Mouse (Mus musculus) gastrocnemius, postnatal 25 days (tissue): ENCODE measurements around the gene Tm2d3. TPM values are rescaled to one million over a fixed set of nuclear protein-coding genes. Genes with fewer than 3 reads are reported as not detected.

Source experiments
- DNase-seq: peaks from one replicate; pipeline ENCODE4 v3.0.0; 2022
- long read RNA-seq, 2 experiments: library from polyadenylated mRNA; stranded (forward); transcript quantifications; one replicate each; pipeline ENCODE4 v2.0.0; 2021
- total RNA-seq, 2 experiments: library from RNA; stranded (reverse); gene quantifications; 1 replicate in 1 of 2; 2 replicates in 1 of 2; pipeline ENCODE4 v1.2.3; 2021

Gene Tm2d3
- 10 to 100 TPM; 13.2 to 17.1 TPM for total RNA-seq
- long read RNA-seq, experiment 1, transcript Tm2d3-201 (5 exons, 908 nt): major isoform, 18 of 27 reads
- long read RNA-seq, experiment 1, partial matches to known transcripts: 1 of 27 reads
- long read RNA-seq, experiment 1, other reads (novel, unspliced or antisense): 8 of 27 reads
- long read RNA-seq, experiment 2, transcript Tm2d3-201 (5 exons, 908 nt): major isoform, 12 of 16 reads
- long read RNA-seq, experiment 2, partial matches to known transcripts: 0 of 16 reads
- long read RNA-seq, experiment 2, other reads (novel, unspliced or antisense): 2 of 16 reads

DNA sequence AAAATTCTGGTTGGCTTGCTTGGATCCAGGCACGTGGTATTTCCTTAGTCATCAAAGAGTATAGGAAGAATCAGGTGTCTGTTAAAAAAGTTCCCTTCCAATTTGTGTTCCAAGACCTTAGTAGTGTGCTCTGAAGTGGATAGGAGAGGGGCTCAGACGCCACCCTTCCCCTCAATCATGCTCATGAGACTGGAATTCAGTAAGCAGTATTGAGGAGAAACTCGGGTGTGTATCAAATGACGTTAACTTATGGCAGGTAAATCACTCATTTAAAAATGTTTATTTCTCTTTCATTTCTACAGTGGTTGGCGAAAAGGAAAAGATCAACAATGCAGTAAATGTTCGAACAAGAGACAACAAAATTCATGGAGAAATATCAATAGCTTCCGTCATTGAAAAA, at the start of gene Tm2d3:
TSS of gene Tm2d3 (plus strand) at position 301 of the 400 bp plus-strand sequence.
- DNase-seq: no peak

DNA sequence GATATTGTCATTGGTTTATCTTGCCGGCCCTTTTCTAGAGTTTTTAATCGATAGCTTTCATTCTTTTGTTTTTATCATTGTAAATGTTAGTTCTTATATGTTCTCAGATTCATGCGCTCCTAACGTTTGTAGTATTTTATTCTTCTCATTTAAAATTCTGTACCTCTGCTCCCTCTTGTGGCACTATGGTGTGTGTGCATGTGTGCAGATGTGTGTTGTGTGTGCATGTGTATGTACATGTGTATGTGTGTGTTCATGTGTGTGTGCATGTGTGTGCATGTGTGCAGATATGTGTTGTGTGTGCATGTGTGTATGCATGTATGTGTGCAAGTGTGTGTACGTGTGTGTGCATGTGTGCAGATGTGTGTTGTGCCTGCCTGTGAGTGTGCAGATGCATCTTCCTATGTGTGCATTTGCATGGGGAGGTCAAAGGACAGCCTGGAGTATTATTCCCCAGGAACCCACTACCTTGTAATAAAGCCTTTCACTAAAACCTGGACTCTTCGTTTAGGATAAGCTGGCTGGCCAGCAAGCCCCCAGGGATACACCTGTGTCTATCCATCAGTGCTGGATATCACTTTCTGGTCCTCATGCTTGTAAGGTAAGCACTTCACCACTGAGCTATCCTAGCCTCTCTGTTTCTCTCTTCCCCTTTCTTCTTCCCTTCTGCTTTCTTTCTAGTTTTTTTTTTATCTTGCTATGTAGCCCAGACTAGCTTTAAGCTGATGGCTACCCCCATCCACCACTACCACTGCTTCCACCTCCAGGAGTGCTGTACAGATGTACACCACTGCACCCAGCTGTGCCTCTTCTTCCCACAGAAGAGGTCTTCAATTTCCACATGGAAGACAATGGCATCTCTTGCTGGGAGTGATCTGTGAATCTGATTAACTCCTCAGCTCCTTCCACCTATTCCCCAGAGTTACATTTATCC, 48.3 kb upstream of the Tm2d3 start:
- DNase-seq: no peak

DNA sequence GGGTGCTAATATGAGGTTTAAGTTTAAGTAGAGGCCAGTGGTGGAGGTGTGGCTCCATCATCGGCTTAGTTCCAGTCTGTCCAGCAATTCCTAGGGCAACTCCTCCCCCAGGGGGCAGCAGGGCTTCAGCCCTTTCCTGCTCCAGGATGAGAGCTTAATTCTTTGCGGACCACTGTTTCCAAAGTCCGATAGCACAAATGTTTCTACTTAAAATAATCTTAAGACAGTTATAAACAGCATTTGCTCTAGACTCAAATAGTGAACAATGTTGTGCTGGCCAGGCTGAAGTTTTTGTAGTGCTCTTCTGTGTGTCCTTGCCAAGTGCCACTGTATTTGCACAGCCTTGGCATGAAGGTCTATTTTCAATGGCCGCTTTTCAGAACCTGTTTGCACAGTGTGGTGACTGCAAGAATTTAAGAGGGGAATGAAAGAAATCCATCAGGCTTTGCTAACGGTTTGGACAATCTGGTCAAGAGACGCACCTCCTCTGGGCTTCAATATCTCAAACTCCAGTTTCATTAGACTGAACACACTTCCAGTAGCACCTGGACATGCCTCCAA, 47.0 kb upstream of the Tm2d3 start:
- no peak for DNase-seq

DNA sequence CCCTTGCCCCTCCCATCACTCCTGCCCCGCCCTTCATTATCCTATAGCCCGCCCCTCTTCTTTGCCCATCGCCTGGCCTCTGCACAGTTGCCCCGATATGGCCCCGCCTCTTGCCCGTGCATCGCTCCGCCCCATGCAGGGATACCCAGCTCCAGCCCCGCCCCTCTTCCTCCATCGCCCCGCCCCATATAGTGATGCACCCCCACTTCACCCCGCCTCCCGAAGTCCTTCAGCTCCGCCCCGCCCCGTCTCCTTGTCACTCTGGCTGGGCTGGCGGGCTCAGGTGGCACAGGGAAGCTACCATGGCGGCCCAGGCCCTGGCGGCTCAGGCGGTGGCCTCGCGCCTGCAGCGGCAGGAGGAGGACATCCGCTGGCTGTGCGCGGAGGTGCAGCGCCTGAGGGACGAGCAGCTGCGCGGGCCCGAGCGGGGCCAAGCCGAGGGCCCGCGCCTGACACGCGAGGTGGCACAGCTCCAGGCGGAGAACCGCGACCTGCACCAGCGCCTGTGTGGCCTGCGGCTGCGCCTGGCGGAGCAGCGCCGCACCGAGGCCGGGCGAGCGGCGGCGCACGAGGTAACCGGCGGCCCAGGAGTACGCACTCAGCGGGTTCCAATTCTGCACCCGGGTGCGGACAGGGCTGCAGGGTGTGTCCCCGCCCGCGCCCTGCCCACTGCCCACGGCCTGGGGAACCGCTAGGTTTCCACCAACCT, 46.2 kb upstream of the Tm2d3 start, which contains the start of gene Tarsl2:
TSS of gene Tarsl2 (plus strand) at position 256 of the 709 bp plus-strand sequence.
- peak; percentile 93 for DNase-seq

- no peak for DNase-seq
These were observed 45.0 kb upstream of the Tm2d3 start for GRCm38 (mm10) chr7:65645996-65646395.

DNA sequence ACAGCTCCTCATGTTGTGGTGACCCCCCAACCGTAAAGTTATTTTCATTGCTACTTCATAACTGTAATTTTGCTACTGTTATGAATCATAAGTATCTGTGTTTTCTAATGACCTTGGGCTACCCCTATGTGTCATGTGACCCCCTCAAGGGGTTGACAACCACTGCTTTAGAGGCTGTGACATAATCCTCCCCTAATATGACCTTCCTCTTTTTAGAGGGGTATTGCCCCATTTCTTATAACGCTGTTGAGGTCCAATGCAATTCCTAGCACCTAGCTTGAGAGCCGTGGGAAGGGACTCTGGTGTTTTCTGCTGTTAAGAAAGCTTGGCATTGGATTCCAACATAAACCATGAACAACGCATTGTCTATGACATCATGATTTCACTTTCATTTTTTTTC, 40.3 kb upstream of the Tm2d3 start:
- no peak for DNase-seq

- no peak for DNase-seq
These were observed 33.4 kb upstream of the Tm2d3 start for GRCm38 (mm10) chr7:65657490-65658120.

DNA sequence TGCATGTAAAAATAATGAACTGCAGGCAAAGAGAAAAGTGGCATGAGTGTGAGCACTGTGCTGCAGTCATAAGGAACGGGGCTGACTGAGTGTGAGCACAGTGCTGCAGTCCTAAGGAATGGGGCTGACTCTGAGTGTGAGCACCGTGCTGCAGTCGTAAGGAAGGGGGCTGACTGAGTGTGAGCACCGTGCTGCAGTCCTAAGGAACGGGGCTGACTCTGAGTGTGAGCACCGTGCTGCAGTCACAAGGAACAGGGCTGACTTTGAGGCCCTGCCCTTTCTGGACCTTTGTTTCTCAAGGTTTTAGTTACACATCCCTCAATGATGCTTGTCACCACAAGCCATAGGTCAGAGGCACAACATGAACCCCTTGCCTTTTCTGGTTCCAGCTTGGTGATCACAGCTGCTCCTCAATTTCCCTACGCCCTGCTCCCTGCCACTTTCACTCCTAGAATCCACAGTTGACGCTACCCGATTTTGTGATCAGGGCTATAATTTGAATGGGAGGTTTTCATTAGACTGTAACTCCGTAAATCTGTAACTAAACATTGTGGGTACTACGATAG, 27.7 kb upstream of the Tm2d3 start:
- no peak for DNase-seq

- DNase-seq: no peak
These were observed 27.1 kb upstream of the Tm2d3 start for GRCm38 (mm10) chr7:65663886-65664285.

DNA sequence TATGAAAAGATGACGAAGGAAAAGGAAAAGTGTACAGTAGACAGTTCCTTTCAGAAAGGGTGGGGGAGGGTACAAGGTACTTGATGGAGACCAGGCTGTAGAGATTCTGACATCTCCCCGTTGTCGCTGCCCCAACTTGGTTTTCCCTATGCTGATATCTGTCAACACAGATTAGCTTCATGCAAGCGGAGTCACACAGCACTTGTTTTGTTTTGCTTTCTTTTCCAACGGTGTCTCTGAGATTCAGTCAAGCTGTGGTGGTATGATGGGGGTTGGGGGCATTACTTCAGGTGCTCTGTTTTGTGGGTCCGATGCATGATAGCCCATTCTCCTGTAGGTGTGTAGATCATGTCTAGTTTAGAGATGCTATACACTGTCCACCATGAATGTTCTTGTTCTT, 23.5 kb upstream of the Tm2d3 start:
- DNase-seq: no peak

DNA sequence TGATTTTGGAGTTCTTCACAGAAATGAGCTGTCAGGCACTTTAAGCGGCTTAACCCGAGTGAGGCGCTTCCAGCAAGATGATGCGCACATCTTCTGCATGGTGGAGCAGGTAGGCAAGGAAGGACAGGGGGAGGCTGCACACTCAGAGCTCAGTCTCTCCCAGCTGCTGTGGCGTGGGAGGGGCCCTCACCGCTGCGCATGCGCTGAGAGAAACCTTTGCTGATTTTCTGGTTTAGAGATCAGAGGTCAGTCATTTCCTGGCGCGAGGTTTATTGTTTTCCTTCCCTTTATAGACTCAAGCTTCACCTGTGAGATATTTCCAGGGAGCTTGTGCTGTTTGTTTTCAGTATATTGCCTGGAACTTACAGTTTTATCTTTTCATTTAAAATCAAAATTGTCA, 12.9 kb upstream of the Tm2d3 start:
- DNase-seq: no peak

DNA sequence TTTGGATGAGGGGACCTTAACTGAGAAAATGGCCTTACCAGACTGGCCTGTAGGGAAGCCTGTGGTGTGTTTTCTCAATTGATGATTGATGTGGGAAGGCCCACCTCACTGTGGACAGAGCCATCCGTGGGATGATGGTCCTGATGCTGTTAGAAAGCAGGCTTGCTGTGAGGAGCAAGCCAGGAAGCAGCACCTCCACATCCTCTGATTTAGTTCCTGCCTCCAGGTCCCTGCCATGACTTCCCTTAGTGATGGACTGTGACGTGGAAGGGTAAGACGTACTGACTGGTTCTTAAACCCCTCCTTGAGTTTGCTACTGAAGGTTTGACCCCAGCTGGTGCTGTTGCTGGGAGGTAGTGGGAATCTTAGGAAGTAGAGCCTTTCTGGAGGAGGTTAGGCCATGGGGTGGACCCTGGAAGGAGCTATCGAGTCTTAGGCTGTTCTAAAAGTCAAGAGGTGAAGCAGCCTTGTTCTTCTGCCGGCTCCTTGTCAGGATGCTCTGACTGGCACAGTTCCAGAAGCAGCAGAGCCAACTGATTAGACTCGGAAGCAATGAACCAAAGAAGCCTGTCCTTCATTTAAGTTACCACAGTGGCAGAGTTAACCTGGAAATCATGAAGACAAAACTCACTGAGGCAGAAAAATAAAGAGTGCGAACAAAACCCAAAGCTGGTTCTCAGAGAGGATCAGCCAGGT, 11.9 kb upstream of the Tm2d3 start:
- no peak for DNase-seq

- DNase-seq: no peak
These were observed 9.8 kb upstream of the Tm2d3 start for GRCm38 (mm10) chr7:65681166-65681565.

- DNase-seq: no peak
These were observed 6.6 kb upstream of the Tm2d3 start for GRCm38 (mm10) chr7:65684256-65684835.

- DNase-seq: no peak
These were observed 4.3 kb upstream of the Tm2d3 start for GRCm38 (mm10) chr7:65686664-65687063.

- no peak for DNase-seq
These were observed 1.1 kb downstream of the Tm2d3 start for GRCm38 (mm10) chr7:65691929-65692605.

GRCm38 (mm10) chr7:65692883-65693282, 1.9 kb downstream of the Tm2d3 start:
- no peak for DNase-seq

DNA sequence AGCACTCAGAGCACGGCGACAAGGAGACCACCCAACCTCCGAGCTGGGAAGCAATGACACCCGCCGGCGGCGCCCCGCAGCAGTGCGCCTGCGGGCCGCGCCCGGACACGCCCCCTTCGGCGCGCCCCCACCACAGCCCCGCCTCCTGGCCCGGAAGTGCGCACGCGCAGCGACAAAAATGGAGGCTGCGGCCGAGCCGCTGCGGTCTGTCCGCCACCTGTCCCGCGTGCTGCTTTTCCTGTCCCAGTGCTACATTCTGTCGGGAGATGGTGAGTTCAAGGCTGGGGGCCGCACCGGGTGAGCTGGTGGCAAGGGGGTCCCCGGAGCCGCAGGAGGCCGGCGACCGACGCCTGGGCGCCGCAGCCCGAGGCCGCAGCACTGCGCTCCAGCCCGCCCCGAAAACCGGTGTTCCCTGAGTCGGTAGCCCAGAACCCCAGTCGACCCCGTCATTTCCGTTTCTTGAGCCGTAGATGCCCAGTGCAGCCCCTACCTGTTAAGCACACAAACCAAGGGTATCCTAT, 2.4 kb downstream of the Tm2d3 start:
- DNase-seq: peak; percentile 85

- no peak for DNase-seq
These were observed 5.5 kb downstream of the Tm2d3 start for GRCm38 (mm10) chr7:65696450-65696849.

- DNase-seq: no peak
These were observed 11.1 kb downstream of the Tm2d3 start for GRCm38 (mm10) chr7:65702076-65702475.
